Mouse (Mus musculus): ENCODE data around the gene Scd3.
A peak's percentile ranks its signal among the peaks of the same experiment; 100 is the strongest.

Scd3 gene

DNA sequence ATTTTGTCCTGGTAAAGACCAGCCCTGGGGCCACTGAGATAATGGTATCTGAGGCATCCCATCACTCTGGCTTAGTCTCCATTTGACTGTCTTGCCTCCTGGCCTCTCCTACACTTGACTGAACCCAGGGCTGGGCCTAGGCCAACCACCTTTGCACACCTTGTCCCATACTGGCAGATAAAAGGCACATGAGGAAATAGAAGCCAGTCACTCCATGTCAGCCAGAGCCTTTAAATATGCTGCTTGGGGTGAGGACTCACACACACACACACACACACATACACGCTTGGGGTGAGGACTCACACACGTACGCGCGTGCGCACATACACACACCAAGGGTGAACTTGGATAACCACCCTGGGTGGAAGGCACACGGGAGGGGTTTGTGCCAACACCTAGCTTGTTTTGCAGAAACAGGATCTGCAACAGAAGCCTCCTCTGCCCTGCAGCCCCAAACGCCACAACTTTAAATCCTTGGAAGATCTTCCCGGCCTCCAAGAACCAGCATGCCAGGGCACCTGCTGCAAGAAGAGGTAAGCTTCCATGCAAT is at the start of gene Scd3:
Scd3 (plus strand) TSS at position 255 of the 550 bp plus-strand sequence.
- no peak for ATAC-seq (ENCODE audit: low TSS enrichment)

DNA sequence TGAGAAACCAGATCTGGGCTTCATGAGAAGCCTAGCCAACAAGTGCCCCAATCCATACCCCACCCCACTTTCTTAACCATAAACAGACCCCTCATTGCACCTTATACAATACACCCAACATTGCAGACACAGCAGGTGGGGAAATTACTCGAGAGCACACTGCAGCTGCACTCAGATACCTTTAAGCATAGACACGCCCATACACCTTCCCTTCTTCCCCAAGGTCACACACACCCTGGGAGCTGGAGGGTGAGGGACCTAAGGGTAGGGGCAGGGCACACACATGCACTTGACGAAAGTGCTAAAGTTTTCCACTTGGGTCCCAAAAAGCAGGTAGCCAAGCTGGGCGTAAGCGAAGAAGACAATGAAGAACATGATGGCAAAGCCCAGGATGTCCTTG is 49.3 kb upstream of the Scd3 start:
- no peak for ATAC-seq (ENCODE audit: low TSS enrichment)

DNA sequence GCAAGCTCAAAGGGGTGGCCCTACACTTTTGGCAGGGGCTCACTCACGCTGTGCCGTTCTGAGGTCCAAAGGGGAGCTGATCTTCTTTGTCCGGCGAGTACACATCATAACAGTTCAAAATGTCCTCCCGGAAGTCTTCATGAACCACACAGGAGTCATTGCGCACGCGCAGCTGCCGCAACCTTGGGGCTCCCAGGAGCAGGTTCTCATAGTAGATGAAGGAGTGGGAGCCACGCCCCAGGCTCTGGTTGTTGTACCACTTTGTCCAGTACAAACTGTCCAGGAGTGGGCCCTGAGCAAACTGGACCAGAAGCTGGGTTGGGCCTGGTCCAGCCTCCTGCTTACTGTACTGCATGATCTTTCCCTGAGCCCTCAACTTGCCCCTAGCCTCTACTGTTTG is 46.1 kb upstream of the Scd3 start:
- ATAC-seq (ENCODE audit: low TSS enrichment) = no peak

DNA sequence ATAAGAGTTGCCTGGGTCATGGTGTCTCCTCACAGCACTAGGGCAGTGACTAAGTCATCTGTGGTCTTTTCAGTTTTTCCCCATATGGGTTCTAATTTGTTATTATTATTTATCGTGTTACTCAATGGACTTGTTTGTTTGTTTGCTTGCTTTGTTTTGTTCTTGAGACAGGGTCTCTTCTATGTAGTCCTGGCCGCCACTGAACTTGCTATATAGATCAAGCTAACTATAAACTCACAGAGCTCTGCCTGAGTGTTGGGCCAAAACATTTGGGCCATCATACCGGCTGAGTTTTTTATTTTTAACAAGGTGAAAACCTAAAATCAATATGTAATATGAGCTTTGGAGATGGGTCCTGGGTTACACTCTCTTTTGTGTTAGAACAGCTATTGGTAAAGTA is 43.7 kb upstream of the Scd3 start:
- ATAC-seq (ENCODE audit: low TSS enrichment) = no peak

DNA sequence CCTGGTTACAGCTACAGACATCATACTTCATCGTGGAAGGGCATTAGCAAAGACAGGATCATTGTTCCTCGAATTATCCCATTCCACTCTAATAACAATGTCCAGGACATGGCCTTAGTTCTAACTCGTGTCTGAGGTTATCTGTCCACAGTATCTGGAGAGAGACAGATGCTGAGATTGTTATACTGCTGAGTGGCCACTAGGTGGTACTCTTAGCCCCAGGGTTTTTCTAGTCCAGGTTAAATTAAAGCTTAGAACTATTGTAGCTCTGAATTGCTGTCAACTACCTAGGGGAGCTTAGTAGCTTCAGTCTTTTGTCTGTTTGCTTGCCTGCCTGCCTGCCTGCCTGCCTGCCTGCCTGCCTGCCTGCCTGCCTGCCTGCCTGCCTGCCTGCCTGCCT is 41.6 kb upstream of the Scd3 start:
- peak; percentile 62; the same call in 1 of the 2 replicates for ATAC-seq (ENCODE audit: low TSS enrichment)

DNA sequence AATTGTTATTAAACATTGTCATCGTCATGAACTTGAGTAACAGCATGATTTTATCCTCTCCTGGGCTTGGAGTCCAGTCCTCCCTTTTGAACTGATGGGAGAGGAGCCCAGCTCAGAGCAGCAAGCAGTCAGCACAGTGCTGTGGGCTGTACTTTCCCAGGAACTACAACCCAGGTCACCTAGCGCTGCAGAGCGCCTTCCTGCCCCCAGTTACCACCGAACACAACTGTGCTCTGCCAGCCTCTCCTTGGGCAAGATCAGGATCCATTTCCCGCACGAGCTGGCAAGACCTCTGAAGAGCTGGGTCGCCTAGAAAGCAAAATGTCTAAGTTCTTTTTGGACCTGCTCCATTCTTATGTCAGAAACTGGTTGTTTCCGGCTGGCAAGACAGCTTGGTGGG is 28.2 kb upstream of the Scd3 start:
- ATAC-seq (ENCODE audit: low TSS enrichment) = no peak

DNA sequence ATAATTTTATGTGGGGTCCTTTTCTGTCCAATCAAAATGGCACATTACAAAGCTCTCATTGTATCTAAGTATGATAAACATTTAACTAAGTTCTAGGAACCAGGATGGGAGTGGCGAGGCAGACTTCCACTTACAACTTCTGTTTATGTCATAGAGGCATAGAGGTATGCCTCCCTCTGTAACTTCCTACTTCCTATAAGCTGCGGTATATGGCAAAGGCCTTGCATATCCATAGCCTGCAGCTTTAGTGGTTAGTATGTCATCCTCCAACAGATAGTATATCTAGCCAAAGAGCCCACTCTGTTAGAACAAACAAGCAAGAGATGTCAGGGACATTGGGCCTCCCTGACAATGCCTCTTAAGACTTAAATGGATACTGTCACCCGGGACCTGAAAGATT is 26.3 kb upstream of the Scd3 start:
- no peak for ATAC-seq (ENCODE audit: low TSS enrichment)

DNA sequence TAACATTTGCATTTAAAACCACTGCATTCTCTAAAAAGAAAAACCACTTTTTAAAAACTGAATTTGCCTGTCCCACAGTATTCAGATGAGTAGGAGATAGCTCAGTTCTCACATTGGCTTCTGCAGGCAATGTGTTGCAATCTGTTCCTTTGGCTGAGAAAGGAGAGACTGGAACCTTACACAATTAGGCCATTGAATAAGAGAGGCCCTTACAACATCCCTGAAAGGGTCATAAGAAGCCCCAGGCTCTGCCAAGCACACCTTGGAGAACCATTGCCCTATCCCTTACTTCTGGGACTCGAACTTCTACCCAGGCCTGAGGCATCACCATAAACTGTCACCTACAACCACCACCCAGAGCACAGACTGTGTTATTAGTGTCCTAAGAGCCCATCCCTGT is 22.6 kb upstream of the Scd3 start:
- no peak for ATAC-seq (ENCODE audit: low TSS enrichment)

DNA sequence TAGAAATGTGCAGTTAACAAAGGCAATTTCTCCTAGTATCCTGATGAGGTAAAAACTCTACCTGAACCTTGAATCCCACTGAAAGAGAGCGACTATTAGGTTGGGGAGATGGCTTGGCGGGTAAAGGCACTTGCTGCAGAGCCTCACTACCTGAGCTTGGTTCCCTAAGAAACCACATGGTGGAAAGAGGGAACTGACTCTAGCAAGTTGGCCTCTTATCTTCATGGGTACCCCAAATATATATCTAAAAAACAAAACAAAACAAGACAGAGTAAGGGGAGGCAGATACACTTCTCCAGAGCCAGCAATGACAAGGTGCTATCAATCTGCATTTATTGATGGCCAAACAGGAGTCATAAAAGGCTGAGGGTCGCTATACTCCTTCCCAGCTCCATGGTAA is 19.1 kb upstream of the Scd3 start:
- no peak for ATAC-seq (ENCODE audit: low TSS enrichment)

DNA sequence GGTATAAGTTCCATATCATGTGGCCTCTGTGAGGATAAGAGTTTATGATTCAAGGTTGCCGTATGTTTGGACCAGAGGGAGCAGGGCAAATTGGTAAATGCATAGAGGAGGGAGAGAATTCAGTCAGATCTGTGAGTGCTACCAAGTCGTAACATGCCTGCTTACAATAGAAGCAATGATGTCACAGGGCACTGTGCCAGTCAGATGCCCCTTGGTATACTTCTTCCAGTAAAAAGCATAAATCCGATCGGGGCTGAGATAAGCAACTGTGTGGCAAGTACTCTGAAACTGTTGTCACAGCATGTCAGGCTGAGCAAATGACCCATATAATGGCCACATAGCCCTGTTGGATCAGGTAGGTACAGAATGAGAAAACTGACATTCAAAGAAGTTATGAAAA is 14.0 kb upstream of the Scd3 start:
- ATAC-seq (ENCODE audit: low TSS enrichment) = no peak

DNA sequence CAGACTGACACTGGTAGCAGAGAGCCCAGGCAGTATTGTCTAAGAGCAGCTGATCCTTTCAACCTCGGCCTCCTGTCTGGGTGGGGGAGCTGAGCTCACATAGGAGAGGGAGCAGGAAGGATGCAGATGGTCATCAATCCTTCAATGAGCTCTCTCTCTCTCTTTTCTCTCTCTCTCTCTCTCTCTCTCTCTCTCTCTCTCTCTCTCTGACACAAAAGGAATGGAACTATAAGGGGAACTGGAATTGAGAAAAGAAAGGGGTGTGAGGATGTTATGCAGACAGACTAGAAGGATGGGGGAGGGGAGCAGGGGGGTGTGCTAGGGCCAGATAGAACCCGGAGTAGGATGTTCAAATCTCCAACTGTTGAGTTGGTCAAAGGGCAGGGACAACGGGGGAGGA is 10.7 kb upstream of the Scd3 start, which contains the start of gene Pkd2l1:
Pkd2l1 (minus strand) TSS at position 101 of the 400 bp plus-strand sequence.
- no peak for ATAC-seq (ENCODE audit: low TSS enrichment)

DNA sequence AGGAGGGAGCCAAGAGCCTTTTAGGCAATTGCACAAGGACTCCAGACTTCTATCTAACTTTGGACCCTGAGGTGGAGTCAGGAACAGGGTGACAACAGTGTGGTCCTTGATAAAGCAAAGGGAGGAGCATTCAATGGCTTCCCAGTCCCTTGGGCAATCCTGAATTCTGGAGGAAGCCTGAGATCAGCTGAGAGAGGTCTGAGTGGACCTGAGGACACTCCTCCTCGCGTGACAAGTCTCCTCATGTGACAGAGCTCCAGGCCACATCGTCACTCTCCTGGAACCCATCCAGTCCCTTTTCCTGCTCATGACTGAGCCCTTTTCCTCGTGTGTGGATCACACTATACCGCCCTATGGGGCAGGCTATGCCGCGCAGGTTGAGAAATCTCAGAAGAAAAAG is 9.2 kb upstream of the Scd3 start:
- no peak for ATAC-seq (ENCODE audit: low TSS enrichment)

DNA sequence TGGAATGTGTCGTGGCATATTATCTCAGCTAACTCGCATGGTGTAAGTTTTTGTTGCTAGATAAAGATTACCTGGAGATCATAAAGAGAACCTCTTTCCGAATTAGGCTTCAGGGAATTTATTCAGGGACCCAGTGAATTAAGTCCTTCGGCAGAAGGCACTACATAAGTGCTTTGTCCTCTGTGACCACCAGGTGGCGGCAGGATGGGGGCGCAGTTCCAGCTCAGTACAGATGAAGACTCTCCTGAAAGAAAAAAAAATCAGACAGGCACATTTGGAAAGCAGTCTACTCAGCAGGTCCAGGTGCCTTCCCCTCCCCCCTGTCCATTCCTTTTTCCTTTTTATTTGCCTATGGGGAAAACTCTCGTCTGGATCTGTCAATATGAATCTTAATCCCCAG is 7.9 kb upstream of the Scd3 start:
- ATAC-seq (ENCODE audit: low TSS enrichment) = peak; percentile 83

DNA sequence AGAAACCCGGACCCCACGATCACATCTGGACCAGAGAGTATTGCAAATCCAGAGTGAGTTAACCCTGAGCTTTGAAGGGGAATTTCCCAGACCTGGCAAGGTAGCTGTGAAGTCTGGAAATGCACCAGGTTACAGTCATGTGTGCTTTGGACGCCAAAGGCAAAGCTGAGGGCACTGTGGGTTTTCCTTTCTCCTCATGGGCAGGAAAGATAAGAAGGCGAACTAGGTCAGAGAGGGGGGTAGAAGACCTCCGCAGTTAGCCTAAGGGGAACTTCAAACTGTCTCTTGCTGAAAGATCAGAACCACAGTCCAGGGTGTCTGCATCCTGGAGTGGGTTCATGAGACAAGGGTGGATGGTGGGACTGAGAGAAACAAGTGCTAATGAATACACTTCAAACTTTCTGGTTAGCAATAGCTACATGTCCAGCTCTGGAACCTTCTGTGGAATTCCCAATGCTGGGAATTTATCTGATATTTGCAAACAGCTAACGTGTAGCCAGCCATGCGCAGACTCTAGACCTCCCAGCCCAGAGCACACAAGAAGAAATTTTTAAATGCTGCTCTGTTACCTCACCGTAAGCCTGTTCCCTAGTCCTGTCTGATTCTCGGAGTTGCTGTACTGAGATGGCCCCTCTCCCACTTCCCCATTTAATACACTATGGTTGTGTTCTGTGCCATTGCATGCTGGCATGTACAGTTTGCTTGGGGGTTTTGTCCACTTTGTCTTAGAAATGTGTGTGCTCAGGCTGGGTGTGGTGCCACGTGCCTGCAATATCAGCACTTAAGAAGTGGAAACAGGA is 5.8 kb upstream of the Scd3 start:
- ATAC-seq (ENCODE audit: low TSS enrichment) = no peak

DNA sequence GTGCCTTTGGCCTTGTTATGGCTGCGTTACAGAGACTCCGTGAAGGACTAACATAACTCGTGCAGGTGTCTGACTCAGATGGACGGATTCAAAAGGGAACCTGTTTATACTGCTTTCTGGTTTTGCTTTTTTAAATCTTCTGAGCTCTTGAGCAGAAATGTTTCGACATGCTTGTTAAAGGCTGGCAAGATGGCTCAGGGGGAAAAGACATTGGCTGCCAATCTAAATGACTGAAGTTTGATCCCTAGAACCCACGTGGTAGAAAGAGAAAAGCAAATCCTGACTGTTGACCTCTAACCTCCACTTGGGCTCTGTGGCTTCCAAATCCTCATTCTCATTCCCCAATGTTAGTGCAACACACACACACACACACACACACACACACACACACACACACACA is 4.6 kb upstream of the Scd3 start:
- ATAC-seq (ENCODE audit: low TSS enrichment) = no peak

DNA sequence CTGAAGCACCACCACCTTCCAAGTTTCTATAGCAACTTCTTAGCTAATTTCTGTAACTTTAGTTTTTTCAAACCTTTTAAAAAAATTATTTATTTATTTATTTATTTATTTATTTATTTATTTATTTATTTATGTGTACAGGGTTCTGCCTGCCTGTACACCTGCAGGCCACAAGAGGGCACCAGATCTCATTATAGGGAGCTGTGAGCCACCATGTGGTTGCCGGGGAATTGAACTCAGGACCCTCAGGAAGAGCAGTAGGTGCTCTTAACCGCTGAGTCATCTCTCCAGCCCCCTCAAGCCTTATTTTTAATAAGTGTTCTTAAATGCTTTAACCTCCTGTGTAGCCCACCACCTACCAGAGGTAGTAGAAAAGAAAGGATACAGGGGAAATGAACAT is 4.1 kb upstream of the Scd3 start:
- no peak for ATAC-seq (ENCODE audit: low TSS enrichment)

DNA sequence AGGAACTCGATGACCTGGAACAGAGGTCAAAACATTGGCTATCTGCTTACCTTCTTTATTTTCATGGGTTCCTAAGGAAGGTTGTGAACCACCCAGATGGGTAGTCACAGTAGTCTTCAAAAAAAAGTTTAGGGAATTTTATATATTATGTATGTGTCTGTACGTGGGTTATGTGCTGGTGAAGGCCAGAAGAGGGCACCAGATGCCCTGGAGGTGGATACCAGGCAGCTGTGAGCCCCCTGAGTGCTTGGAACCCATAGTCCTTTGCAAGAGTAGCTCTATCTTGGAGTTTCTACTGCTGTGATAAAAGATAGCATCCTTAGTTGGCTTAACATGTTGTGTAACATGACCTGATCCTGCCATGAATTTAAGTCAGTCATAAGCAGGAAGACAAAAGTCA is 4.0 kb downstream of the Scd3 start:
- no peak for ATAC-seq (ENCODE audit: low TSS enrichment)

DNA sequence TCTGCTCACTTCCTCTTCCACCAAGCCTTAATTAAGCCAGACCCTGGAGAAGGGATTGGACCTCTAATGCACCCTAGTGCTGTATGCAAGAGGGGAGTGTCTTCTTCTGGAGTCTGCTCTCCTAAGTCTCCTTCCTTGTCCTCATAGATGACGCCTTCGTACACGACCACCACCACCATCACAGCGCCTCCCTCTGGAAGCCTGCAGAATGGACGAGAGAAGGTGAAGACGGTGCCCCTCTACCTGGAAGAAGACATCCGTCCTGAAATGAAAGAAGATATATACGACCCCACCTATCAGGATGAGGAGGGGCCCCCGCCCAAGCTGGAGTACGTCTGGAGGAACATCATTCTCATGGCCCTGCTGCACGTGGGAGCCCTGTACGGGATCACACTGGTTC is 12.2 kb downstream of the Scd3 start:
- ATAC-seq (ENCODE audit: low TSS enrichment) = no peak

DNA sequence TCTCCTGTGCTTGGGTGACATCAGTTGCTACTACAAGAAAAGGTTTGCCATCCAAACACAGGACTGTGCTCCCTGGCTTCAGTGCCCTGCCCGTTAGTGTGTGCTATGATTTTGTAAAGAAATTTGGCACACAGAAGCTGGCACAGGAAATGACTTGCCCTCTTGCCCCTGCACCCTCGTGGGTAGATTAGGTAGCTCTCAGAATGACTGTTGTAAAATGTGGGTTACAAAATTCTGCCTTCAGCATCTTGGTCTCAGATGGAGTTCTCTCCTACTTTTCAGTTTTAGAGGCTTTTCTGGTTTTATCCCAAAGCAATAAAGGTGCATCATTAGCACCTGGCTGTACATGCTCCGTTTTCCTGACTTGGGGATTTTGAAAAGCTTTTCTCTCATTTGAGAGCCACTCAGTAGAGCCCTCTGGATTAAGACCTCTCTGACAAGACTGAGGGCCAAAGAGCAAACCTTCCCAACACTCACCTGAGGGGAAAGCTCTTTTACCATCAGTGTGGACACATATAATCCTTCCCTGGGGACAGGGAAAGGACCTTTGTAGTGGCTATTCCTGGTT is 15.0 kb downstream of the Scd3 start:
- no peak for ATAC-seq (ENCODE audit: low TSS enrichment)

DNA sequence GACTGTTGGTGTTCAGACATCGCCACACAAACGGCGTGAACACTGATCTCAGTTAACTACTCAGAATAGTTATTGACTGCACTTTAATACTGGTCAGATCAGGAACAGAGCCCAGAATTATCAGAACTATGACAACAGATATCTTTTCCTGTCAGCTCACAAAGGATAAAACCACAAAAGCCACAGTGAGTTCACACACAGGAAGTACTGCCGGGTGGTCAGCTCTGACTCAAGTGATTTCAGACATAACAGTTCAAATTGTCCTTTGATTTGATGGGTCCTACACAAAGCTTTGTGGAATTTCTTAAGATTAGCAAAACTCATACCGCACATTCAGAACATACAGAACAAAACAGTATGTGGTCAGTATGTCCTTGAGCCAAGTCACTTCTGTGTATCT is 22.7 kb downstream of the Scd3 start:
- no peak for ATAC-seq (ENCODE audit: low TSS enrichment)

DNA sequence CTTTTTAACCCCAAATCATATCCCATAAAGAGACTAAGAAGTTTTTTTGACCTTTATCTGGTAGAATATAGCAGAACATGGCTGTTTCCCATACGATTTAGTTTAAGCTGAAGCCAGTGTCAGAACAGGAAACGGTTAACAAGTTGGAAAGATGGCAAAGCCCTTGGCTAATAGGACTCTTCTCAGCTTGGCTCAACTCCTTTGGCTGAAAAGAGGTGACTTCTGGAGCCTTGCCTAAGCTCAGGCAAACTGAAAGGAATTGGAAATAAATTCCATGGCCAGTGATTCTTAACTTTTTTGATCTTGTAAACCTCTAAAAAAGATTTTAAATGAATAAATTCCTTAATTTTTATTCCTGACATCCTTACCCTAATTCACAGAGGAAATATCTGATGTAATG is 26.7 kb downstream of the Scd3 start:
- ATAC-seq (ENCODE audit: low TSS enrichment) = no peak

DNA sequence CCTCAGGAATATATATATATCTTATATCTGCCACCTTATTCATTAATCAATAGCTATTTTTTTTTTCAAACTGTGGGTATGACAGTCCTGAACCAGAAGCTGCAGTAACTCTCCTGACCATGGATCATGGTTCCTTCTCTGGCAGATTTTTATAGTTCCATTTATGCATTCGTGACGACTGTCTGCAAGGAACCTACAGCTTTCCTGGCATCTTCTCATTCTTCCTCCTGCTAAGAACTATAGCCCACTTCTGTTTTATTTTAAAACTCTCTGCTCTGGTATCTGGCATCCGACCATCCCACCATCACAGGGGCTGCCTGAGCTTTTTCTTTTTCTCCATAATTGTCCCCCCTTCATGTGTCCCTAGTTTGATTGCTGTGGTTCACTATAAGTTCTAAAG is 27.1 kb downstream of the Scd3 start:
- ATAC-seq (ENCODE audit: low TSS enrichment) = peak; percentile 79

DNA sequence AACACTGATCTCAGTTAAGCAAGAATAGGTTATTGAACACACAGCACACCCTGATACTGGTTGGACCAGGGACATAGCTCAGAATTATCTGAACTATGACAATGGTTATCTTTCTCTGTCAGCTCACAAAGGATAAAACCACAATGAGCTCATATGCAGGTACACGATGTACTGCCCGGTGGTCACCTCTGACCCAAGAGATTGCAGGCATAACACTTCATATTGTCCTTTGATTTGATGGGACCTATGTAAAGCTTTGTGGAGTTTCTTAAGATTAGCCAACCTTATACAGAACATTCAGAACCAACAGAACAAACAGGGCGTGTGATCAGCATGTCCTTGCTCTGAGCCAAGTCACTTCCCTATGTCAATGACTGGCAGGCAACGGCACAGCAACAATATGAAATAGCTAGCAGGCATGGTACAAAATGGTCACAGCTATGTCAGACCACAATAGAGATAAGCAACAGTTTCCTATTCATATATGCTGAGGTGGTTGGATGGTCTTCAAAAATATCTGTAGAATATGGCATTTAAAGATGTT is 28.6 kb downstream of the Scd3 start:
- no peak for ATAC-seq (ENCODE audit: low TSS enrichment)
